Mouse (Mus musculus) CH12.LX (cell line): Measurements from ENCODE around the gene Selenok. TPM values are rescaled to one million over a fixed set of nuclear protein-coding genes. Genes with fewer than 3 reads are reported as not detected.

Experiments used
- DNase-seq: peaks from one replicate; pipeline ENCODE4 v3.0.0-alpha.2; 2013; ENCODE audit errors: extremely low read depth
- H3K27ac ChIP-seq: 2 replicates; pipeline ENCODE4 v1.5.1; 2012; ENCODE audit warnings: low read depth, mild to moderate bottlenecking, control low read depth, moderate library complexity; ENCODE audit not compliant: insufficient read depth
- H3K27me3 ChIP-seq: replicated peaks from 2 replicates; pipeline ENCODE3; 2012; ENCODE audit warnings: inconsistent platforms
- H3K36me3 ChIP-seq, 2 experiments: replicated peaks in 1 of 2; 2 replicates each; pipeline versions ENCODE3 to v1.6.1; 2012; ENCODE audit warnings: inconsistent platforms in 1 of 2, low read length in 1 of 2, mild to moderate bottlenecking in 1 of 2, mixed read lengths in 1 of 2, moderate library complexity in 1 of 2; ENCODE audit not compliant: control insufficient read depth in 1 of 2, insufficient read depth in 1 of 2
- H3K4me1 ChIP-seq, 2 experiments: 2 replicates each; pipeline ENCODE4 v1.6.1; 2012; ENCODE audit warnings: inconsistent platforms in 1 of 2, moderate library complexity in 1 of 2; ENCODE audit not compliant: insufficient read depth in 2 of 2, control insufficient read depth in 1 of 2
- H3K4me2 ChIP-seq: 2 replicates; pipeline ENCODE4 v1.6.1; 2012; ENCODE audit warnings: low read depth, mild to moderate bottlenecking, control low read depth; ENCODE audit not compliant: poor library complexity, insufficient read depth, severe bottlenecking
- H3K4me3 ChIP-seq, 3 experiments: fragments of 150-350 bp in 1 of 3; sonication (generic) in 1 of 3; replicated peaks in 1 of 3; 2 replicates each; pipeline versions ENCODE3 to v1.5.1; 2011 to 2012; ENCODE audit warnings: low read depth in 2 of 3, low read length in 2 of 3, mild to moderate bottlenecking in 2 of 3, moderate library complexity in 2 of 3, control low read depth in 1 of 3, improper control_type of control experiment in 1 of 3, inconsistent platforms in 1 of 3, mixed read lengths in 1 of 3; ENCODE audit not compliant: poor library complexity in 1 of 3
- H3K79me2 ChIP-seq: replicated peaks from 2 replicates; pipeline ENCODE4 v1.6.1; 2012; ENCODE audit warnings: mild to moderate bottlenecking, moderate library complexity; ENCODE audit not compliant: control insufficient read depth, poor library complexity, insufficient read depth, severe bottlenecking; ENCODE audit errors: extremely low read depth
- H3K9ac ChIP-seq: 2 replicates; pipeline ENCODE4 v1.6.1; 2012; ENCODE audit warnings: low read depth, mild to moderate bottlenecking, control low read depth, moderate library complexity; ENCODE audit not compliant: insufficient read depth
- H3K9me3 ChIP-seq: replicated peaks from 2 replicates; pipeline ENCODE3; 2012; ENCODE audit warnings: low read length, inconsistent platforms, mixed read lengths
- CHD2 ChIP-seq: IDR thresholded peaks from 2 replicates; pipeline ENCODE4 v1.6.1; 2011; ENCODE audit warnings: low read length, improper control_type of control experiment
- CTCF ChIP-seq, 2 experiments: IDR thresholded peaks in 1 of 2; conservative IDR thresholded peaks in 1 of 2; 2 replicates each; pipeline ENCODE4 v1.5.1; 2011 to 2012; ENCODE audit warnings: low read depth in 2 of 2, low read length in 2 of 2, improper control_type of control experiment in 1 of 2, inconsistent platforms in 1 of 2, mild to moderate bottlenecking in 1 of 2, moderate library complexity in 1 of 2
- HCFC1 ChIP-seq: IDR thresholded peaks from 2 replicates; pipeline ENCODE4 v1.6.1; 2012; ENCODE audit warnings: low read depth, mild to moderate bottlenecking, inconsistent platforms, low read length, improper control_type of control experiment
- IRF4 ChIP-seq: IDR thresholded peaks from 2 replicates; pipeline ENCODE4 v1.6.1; 2014; ENCODE audit warnings: low read depth, mild to moderate bottlenecking, inconsistent platforms, low read length, improper control_type of control experiment
- JUN ChIP-seq: IDR thresholded peaks from 2 replicates; pipeline ENCODE4 v1.6.1; 2011; ENCODE audit warnings: low read depth, mild to moderate bottlenecking, low read length, improper control_type of control experiment, moderate library complexity; ENCODE audit not compliant: insufficient read depth
- KAT2A ChIP-seq: IDR thresholded peaks from 2 replicates; pipeline ENCODE4 v1.6.1; 2012; ENCODE audit warnings: low read length, improper control_type of control experiment, inconsistent platforms; ENCODE audit not compliant: insufficient replicate concordance
- MAZ ChIP-seq: IDR thresholded peaks from 2 replicates; pipeline ENCODE4 v1.6.1; 2012; ENCODE audit warnings: low read depth, mild to moderate bottlenecking, inconsistent platforms, low read length, improper control_type of control experiment, moderate library complexity
- MEF2A ChIP-seq: IDR thresholded peaks from 2 replicates; pipeline ENCODE4 v1.6.1; 2014; ENCODE audit warnings: low read depth, mild to moderate bottlenecking, inconsistent platforms, low read length, improper control_type of control experiment, borderline replicate concordance
- MYC ChIP-seq: IDR thresholded peaks from 2 replicates; pipeline ENCODE4 v1.6.1; 2011; ENCODE audit warnings: low read depth, mild to moderate bottlenecking, improper control_type of control experiment, low read length
- NRF1 ChIP-seq: IDR thresholded peaks from 2 replicates; pipeline ENCODE4 v1.6.1; 2014; ENCODE audit warnings: low read depth, mild to moderate bottlenecking, inconsistent platforms, low read length, improper control_type of control experiment, moderate library complexity
- POLR2A ChIP-seq: IDR thresholded peaks from 2 replicates; pipeline ENCODE4 v1.6.1; 2011; ENCODE audit warnings: low read depth, mild to moderate bottlenecking, improper control_type of control experiment, low read length
- SIN3A ChIP-seq: IDR thresholded peaks from 2 replicates; pipeline ENCODE4 v1.6.1; 2012; ENCODE audit warnings: low read length, improper control_type of control experiment, inconsistent platforms
- SMC3 ChIP-seq: IDR thresholded peaks from 2 replicates; pipeline ENCODE4 v1.6.1; 2011; ENCODE audit warnings: low read depth, low read length, improper control_type of control experiment
- USF1 ChIP-seq: IDR thresholded peaks from 2 replicates; pipeline ENCODE4 v1.6.1; 2014; ENCODE audit warnings: low read depth, mild to moderate bottlenecking, inconsistent platforms, low read length, improper control_type of control experiment
- ZKSCAN1 ChIP-seq: IDR thresholded peaks from 2 replicates; pipeline ENCODE4 v1.6.1; 2012; ENCODE audit warnings: low read depth, inconsistent platforms, low read length, improper control_type of control experiment, borderline replicate concordance
- dilution Hi-C: fragments of 300-500 bp; cut with MboI; formaldehyde crosslinking; loops from 2 replicates; pipeline ENCODE4 v1.14.3; 2020; ENCODE audit warnings: low sequenced_read_pairs; ENCODE audit not compliant: extremely low pct_unique_long_range_greater_than_20kb, extremely low pct_ligation_motif_present
- in situ Hi-C: fragments of 300-500 bp; cut with MboI; formaldehyde crosslinking; loops from 3 replicates; pipeline ENCODE4 v1.14.3; 2019; ENCODE audit warnings: low sequenced_read_pairs, low pct_ligation_motif_present, low pct_unique_long_range_greater_than_20kb, mixed read lengths
- polyA plus RNA-seq: library from polyadenylated mRNA; unstranded; fragments of >175 nt; gene quantifications from 2 replicates; pipeline ENCODE4 v1.2.1, GENCODE M21; 2012; ENCODE audit warnings: low read depth; ENCODE audit not compliant: insufficient read length
- total RNA-seq, 2 experiments: library from RNA; depleted of rRNA; stranded (reverse); fragments of 300-350 nt in 1 of 2; fragments of >200 nt in 1 of 2; gene quantifications; 2 replicates each; pipeline ENCODE4 v1.2.3; 2012 to 2014

The Selenok gene
- total and polyA plus RNA-seq, 3 experiments: 48.5 to 83.7 (median 63.0) TPM

- TF ChIP-seq CTCF (conservative IDR thresholded peaks at IDR 0.05 in 1 of 2, IDR thresholded peaks at IDR 0.05 in 1 of 2; ENCODE audit: low read depth in 2 of 2, low read length in 2 of 2): no peak
- TF ChIP-seq, all 38 proteins: peak for 16
These were observed 10.4 kb downstream of the Selenok start, which contains the start of gene Actr8 (continued) for GRCm38 (mm10) chr14:29978254-29979204.

GRCm38 (mm10) chr14:29980447-29981205 is 12.5 kb downstream of the Selenok start:
- Histone ChIP-seq H3K27ac (no peak overlapping the region), H3K9ac (no peak overlapping the region), H3K9me3 (peaks cover 12% of the 10 kb centered on the region), H3K79me2 (peaks cover 17% of the 10 kb centered on the region), H3K4me2 (no peak overlapping the region), H3K27me3 (no peaks in the 10 kb centered on the region), H3K4me1 (peaks cover 2 to 19% of the 10 kb centered on the region in 2 experiments; a peak in 3 of 4 replicates), H3K4me3 (no peak overlapping the region), H3K36me3 (peaks cover 41 to 68% of the 10 kb centered on the region in 2 experiments)
- in situ Hi-C loops (no loop called here), dilution Hi-C loops (no loop called here)
- DNase-seq: peak; percentile 62
- no peak for TF ChIP-seq MEF2A
- peak; percentile 27 for TF ChIP-seq SMC3
- peak; percentile 17 to 59; a peak in 2 of 4 replicates for TF ChIP-seq CTCF (conservative IDR thresholded peaks at IDR 0.05 in 1 of 2, IDR thresholded peaks at IDR 0.05 in 1 of 2; ENCODE audit: low read depth in 2 of 2, low read length in 2 of 2)
- TF ChIP-seq ZKSCAN1: no peak
- no peak for TF ChIP-seq CHD2

- Histone ChIP-seq H3K27me3 (no peaks in the 10 kb centered on the region), H3K79me2 (0 out of 2 replicates have a peak, but pooled peaks cover under 1% of the 10 kb centered on the region), H3K36me3 (peaks cover 83 to 98% of the 10 kb centered on the region in 2 experiments), H3K9me3 (peaks cover 3% of the 10 kb centered on the region), H3K27ac (no peak overlapping the region), H3K4me3 (no peak overlapping the region), H3K9ac (no peak overlapping the region), H3K4me2 (no peak overlapping the region), H3K4me1 (no peaks in the 10 kb centered on the region; a peak in 1 of 4 replicates)
- in situ Hi-C loops (no loop called here), dilution Hi-C loops (no loop called here)
- no peak for TF ChIP-seq IRF4
- TF ChIP-seq MAZ: no peak
- no peak for TF ChIP-seq SIN3A
- TF ChIP-seq POLR2A: no peak
- no peak for TF ChIP-seq KAT2A
- no peak for TF ChIP-seq JUN
- no peak for TF ChIP-seq NRF1
- no peak for TF ChIP-seq CTCF (conservative IDR thresholded peaks at IDR 0.05 in 1 of 2, IDR thresholded peaks at IDR 0.05 in 1 of 2; ENCODE audit: low read depth in 2 of 2, low read length in 2 of 2)
- no peak for TF ChIP-seq USF1
- TF ChIP-seq MYC: no peak
- TF ChIP-seq HCFC1: no peak
- TF ChIP-seq MEF2A: no peak
- no peak for DNase-seq
These were observed 18.0 kb downstream of the Selenok start for GRCm38 (mm10) chr14:29986096-29986495.
